Mouse (Mus musculus) regulatory T cell (primary cell): Measurements from ENCODE around the gene Arrb1.

Experiments used
- in situ Hi-C: fragments of 300-600 bp; cut with MboI, MseI; formaldehyde crosslinking; loops from one replicate; pipeline ENCODE4 v1.15.1; 2025; ENCODE audit warnings: high pct_unique_total_duplicates

The Arrb1 gene

GRCm38 (mm10) chr7:99626376-99627270 is 91.4 kb downstream of the Arrb1 start, which contains the start of gene Tpbgl:
TSS of gene Tpbgl (minus strand) at chr7:99627103.
- in situ Hi-C loops: no loop called here

- in situ Hi-C loops: no loop called here
Measured at GRCm38 (mm10) chr7:99627366-99627765, 92.1 kb downstream of the Arrb1 start.

DNA sequence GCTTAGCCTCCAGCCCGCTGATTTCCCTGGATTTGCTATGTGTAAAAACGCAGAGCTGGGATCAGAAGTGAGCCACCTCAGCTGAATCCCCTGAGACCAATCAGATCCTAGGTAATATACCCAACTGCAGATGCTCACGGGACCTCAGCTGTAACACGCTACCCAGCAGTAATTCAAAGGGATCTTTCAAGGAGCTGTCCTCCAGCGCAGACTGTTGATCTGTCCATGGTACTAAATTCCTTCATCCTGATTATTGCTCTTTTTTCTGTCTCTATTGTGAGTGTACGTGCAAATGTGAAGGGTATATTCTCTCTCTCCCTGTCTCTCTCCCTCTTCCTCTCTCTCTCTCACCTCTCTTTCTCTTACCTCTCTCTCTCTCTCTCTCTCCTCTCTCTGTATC is 97.0 kb downstream of the Arrb1 start:
- in situ Hi-C loops: no loop called here

- in situ Hi-C loops: no loop called here
Measured at GRCm38 (mm10) chr7:99633966-99634665, 98.8 kb downstream of the Arrb1 start.

GRCm38 (mm10) chr7:99641245-99641644 is 106.0 kb downstream of the Arrb1 start:
- in situ Hi-C loops: no loop called here

DNA sequence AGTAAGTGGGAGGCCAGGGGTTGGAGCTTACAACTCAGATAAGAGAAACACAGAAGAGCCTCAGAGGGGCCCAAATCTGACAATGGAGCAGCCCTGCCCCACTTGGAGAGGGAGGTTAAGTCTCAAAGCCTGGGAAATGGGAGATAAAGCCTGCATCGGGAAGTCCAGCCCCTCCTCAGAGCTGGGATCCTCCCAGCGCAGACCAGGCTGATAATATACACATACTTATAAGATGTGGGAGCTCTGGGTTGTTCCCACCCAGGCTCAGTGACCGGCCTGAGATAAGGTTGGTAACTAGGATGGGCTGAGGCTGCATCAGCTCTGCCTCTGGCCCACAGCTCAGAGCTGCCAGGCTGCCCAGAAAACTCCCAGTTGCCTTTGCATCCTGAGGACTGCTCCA is 106.8 kb downstream of the Arrb1 start:
- in situ Hi-C loops: no loop called here

- in situ Hi-C loops: no loop called here
Measured at GRCm38 (mm10) chr7:99644701-99645100, 109.4 kb downstream of the Arrb1 start.

- in situ Hi-C loops: no loop called here
Measured at GRCm38 (mm10) chr7:99648623-99649022, 113.4 kb downstream of the Arrb1 start.

DNA sequence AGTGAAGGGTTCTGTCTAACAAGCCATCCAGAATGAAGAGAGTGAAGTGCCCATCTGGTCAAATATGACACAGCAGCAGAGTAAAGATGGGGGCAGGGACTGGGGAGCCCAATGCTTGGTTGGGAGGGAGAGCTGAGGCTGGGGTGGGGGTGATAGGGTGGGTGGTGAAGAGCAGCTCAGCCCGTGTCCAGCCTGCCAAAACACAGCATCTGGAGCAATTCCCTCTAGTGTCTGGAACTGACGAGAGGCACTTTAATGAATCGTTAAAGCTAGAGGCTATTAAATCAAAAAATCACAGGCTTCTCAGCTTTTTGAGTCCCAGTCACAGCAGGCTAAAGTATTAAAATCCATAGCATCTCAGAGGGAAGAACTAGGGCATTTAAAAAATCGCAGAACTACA is 114.3 kb downstream of the Arrb1 start:
- in situ Hi-C loops: no loop called here

- in situ Hi-C loops: no loop called here
Measured at GRCm38 (mm10) chr7:99654244-99654643, 119.0 kb downstream of the Arrb1 start.
